Mouse (Mus musculus) megakaryocyte-erythroid progenitor cell, adult 5 weeks (primary cell): ENCODE data around the gene Dot1l. TPM values are rescaled to one million over a fixed set of nuclear protein-coding genes. Genes with fewer than 3 reads are reported as not detected.

ENCODE experiments used
- polyA plus RNA-seq: library from polyadenylated mRNA; stranded (reverse); fragments of >175 nt; gene quantifications from 2 replicates; pipeline ENCODE4 v1.2.3, GENCODE M21; 2012

The Dot1l gene
- 125 and 175 TPM in 2 replicates for polyA plus RNA-seq

GRCm38 (mm10) chr10:80754594-80755290 is at the start of gene Dot1l:
Gene Dot1l (plus strand): TSS chr10:80755206.

GRCm38 (mm10) chr10:80742180-80742978 is 12.6 kb upstream of the Dot1l start, which contains the start of gene Ap3d1:
Gene Ap3d1 (minus strand): TSS chr10:80742264.

GRCm38 (mm10) chr10:80798150-80799006 is 43.4 kb downstream of the Dot1l start, which contains the start of the genes Sf3a2 and Plekhj1:
Gene Sf3a2 (plus strand): TSS chr10:80798198.
Gene Plekhj1 (minus strand): TSS chr10:80798626.

GRCm38 (mm10) chr10:80804916-80805315 is 49.9 kb downstream of the Dot1l start, which contains the start of gene Amh:
Gene Amh (plus strand): TSS chr10:80805243.

GRCm38 (mm10) chr10:80813366-80813765 is 58.4 kb downstream of the Dot1l start, which contains the start of gene Jsrp1:
Gene Jsrp1 (minus strand): TSS chr10:80813498.

GRCm38 (mm10) chr10:80826151-80827062 is 71.4 kb downstream of the Dot1l start, which contains the start of gene Oaz1:
Gene Oaz1 (plus strand): TSS chr10:80826656.

GRCm38 (mm10) chr10:80843931-80844547 is 89.0 kb downstream of the Dot1l start, which contains the start of gene Lingo3:
Gene Lingo3 (minus strand): TSS chr10:80844039.

Other genes with a start within 250 kb of the Dot1l start
- gene Atp8b3, start 216.1 kb upstream of the Dot1l start, polyA plus RNA-seq: 0.06 and 0.09 TPM in 2 replicates
- 237 and 340 TPM in 2 replicates for gene Rexo1, start 193.6 kb upstream of the Dot1l start, polyA plus RNA-seq
- gene Klf16, start 177.9 kb upstream of the Dot1l start, polyA plus RNA-seq: 120 and 125 TPM in 2 replicates
- gene Abhd17a, start 164.9 kb upstream of the Dot1l start, polyA plus RNA-seq: 412 and 620 TPM in 2 replicates
- 86.8 and 101 TPM in 2 replicates for gene Scamp4, start 152.3 kb upstream of the Dot1l start, polyA plus RNA-seq
- gene Adat3, start 152.3 kb upstream of the Dot1l start, polyA plus RNA-seq: 13.4 and 15.6 TPM in 2 replicates
- 1.1 and 1.3 TPM in 2 replicates for gene Gm49322, start 149.2 kb upstream of the Dot1l start, polyA plus RNA-seq
- 452 and 519 TPM in 2 replicates for gene Csnk1g2, start 132.4 kb upstream of the Dot1l start, polyA plus RNA-seq
- 133 and 134 TPM in 2 replicates for gene Btbd2, start 98.1 kb upstream of the Dot1l start, polyA plus RNA-seq
- gene Mknk2, start 77.1 kb upstream of the Dot1l start, polyA plus RNA-seq: 370 and 381 TPM in 2 replicates
- gene Mob3a, start 53.2 kb upstream of the Dot1l start, polyA plus RNA-seq: 37.5 and 39.8 TPM in 2 replicates
- gene Izumo4, start 53.0 kb upstream of the Dot1l start, polyA plus RNA-seq: 8.4 and 16.4 TPM in 2 replicates
- gene Ap3d1, start 12.9 kb upstream of the Dot1l start, polyA plus RNA-seq: 28.2 and 36.4 TPM in 2 replicates
- gene Sf3a2, start 43.0 kb downstream of the Dot1l start, polyA plus RNA-seq: 664 and 723 TPM in 2 replicates
- gene Plekhj1, start 43.4 kb downstream of the Dot1l start, polyA plus RNA-seq: 278 and 319 TPM in 2 replicates
- 2.5 and 3.9 TPM in 2 replicates for gene Amh, start 50.0 kb downstream of the Dot1l start, polyA plus RNA-seq
- gene Jsrp1, start 58.3 kb downstream of the Dot1l start, polyA plus RNA-seq: 0.26 and 2.1 TPM in 2 replicates
- 4,386 and 4,591 TPM in 2 replicates for gene Oaz1, start 71.5 kb downstream of the Dot1l start, polyA plus RNA-seq
- gene Lingo3, start 88.8 kb downstream of the Dot1l start, polyA plus RNA-seq: 0.05 and 0.24 TPM in 2 replicates
- gene Lsm7, start 100.0 kb downstream of the Dot1l start, polyA plus RNA-seq: 214 and 288 TPM in 2 replicates
- gene Sppl2b, start 100.1 kb downstream of the Dot1l start, polyA plus RNA-seq: 109 and 110 TPM in 2 replicates
- gene Tmprss9, start 116.6 kb downstream of the Dot1l start, polyA plus RNA-seq: 0.01 and 0.02 TPM in 2 replicates
- 320 and 356 TPM in 2 replicates for gene Timm13, start 145.8 kb downstream of the Dot1l start, polyA plus RNA-seq
- gene Lmnb2, start 163.0 kb downstream of the Dot1l start, polyA plus RNA-seq: 66.5 and 79.9 TPM in 2 replicates
- gene Gadd45b, start 174.9 kb downstream of the Dot1l start, polyA plus RNA-seq: 115 and 126 TPM in 2 replicates